Mouse (Mus musculus) testis, adult 2 months (tissue): Measurements from ENCODE around the gene Casq2.

Experiments used
- CTCF ChIP-seq: fragments of 200-500 bp; IDR thresholded peaks from 2 replicates; pipeline ENCODE4 v1.5.1; 2012; ENCODE audit warnings: low read depth, mild to moderate bottlenecking, inconsistent platforms, low read length, moderate library complexity; ENCODE audit not compliant: control insufficient read depth, insufficient read depth, insufficient replicate concordance
- POLR2A ChIP-seq: fragments of 200-500 bp; IDR thresholded peaks from 2 replicates; pipeline ENCODE4 v1.6.1; 2012; ENCODE audit warnings: low read depth, mild to moderate bottlenecking, inconsistent platforms, low read length, moderate library complexity; ENCODE audit not compliant: control insufficient read depth

GRCm38 (mm10) chr3:102103811-102104565 is 17.8 kb downstream of the Casq2 start:
- no peak for TF ChIP-seq POLR2A
- TF ChIP-seq CTCF, result no peak
